Mouse (Mus musculus) A20 (cell line): ENCODE measurements at regions not wholly inside any gene's neighbourhood (a gene's known extent, or its start where the extent isn't known, plus 50 kb on each side); places are given as distances from the start of the nearest gene placed in this dataset.
"Not testable (repeated sequence)": the region's sequence is repeated elsewhere in the genome, so short reads cannot be mapped to it uniquely, and the experiment has no call there.

ENCODE experiments used
- DNase-seq: peaks from one replicate; pipeline ENCODE4 v3.0.0-alpha.2; 2011; ENCODE audit warnings: low read depth, low spot score

DNA sequence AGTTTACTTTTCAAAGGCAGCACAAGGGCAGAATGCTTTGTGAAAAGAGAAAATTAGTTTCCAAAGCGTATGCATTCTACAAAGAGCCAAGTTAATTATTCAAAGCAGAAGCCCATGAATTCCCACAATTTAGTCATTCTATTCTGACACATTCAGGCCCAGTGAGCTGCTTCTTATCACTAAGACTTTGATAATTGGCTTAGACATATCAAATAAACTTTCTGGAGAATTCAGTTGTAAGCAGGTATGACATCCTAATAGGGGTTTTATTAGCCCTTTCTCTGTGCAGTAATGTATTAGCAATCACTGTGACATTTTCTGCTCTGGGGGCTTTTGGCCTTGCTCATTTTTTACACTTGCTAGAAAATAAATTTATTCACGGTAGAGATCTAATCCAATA is 161.9 kb upstream of the Gm10306 start:
- no peak for DNase-seq

DNA sequence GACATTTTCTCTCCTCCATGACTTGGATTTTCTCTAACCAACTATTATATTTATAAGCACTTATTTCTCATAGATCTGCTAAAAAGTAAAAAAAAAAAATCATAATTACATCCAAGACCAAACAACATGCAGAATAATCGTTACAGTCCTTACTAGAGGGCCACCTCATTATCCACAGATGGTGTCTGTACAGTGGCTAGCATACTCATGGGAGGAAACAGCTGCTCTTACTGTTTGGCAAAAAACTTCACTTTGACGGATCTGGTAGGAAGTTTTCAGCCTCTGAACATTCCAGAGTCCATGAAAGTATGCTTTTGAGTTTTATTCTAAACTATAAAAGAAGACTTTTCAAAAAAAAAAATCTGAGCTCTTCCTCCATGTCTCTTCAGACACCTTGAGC is 159.1 kb upstream of the Gm10306 start:
- DNase-seq: no peak

GRCm38 (mm10) chr4:94406922-94407321 is 149.4 kb upstream of the Gm10306 start:
- no peak for DNase-seq

GRCm38 (mm10) chr4:94407503-94407902 is 148.8 kb upstream of the Gm10306 start:
- no peak for DNase-seq

DNA sequence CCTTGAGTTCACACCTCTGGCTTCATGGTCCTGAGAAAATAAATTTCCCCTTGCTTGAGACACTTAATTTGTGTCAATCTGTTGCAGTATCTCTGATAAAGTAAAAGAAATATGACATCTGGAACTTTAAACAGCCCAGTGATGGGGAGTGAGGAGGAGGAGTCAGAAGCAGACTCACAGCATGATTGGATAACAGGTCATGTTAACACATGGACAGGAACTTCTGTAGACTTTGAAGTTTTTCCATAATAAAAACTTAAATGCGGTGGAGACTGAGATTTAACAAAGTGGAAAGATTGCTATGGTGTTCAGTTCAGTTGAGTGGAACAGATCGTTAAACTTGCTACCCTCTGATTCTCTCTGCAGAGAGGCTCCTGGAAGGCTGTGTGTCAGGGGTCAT is 143.7 kb upstream of the Gm10306 start:
- no peak for DNase-seq

DNA sequence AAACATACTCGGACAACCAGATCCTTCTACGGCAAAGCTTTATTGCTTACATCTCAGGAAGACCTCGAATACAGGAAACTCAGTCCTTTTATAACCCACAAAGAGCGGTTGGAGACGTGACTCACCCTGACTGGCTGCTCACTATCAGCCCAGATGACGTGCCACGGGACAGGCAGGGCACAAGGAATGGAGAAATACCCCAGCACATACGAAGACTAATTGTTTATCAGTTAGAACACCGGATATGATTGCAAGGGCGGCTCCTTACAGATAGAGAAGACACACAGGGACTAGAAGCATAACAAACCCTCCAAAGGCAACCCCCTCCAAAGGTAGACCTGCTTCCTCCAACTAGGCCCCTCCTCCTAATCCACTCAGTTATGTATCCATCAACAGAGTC is 130.8 kb upstream of the Gm10306 start:
- not testable (repeated sequence) for DNase-seq

DNA sequence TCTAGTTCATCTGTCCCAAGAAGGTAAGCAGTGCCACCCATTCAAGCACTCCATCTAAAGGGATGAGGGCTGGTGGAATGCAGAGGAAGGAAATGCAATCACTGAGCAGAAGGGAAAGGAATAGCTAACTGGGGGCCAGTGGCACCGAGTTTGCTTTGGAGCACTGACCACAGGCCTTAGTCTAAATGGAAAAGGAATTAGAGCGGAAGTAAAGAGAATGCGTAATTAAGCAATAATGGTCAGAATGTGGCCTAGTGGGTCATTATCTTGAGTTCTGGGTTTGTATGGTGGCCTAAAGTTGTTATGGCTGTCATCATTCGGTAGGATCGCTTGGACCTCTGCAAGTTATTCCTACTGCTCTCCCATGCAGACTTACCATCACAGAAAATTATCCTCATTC is 128.8 kb upstream of the Gm10306 start:
- no peak for DNase-seq

- no peak for DNase-seq
Observed at GRCm38 (mm10) chr4:94432005-94432404, 124.3 kb upstream of the Gm10306 start.

DNA sequence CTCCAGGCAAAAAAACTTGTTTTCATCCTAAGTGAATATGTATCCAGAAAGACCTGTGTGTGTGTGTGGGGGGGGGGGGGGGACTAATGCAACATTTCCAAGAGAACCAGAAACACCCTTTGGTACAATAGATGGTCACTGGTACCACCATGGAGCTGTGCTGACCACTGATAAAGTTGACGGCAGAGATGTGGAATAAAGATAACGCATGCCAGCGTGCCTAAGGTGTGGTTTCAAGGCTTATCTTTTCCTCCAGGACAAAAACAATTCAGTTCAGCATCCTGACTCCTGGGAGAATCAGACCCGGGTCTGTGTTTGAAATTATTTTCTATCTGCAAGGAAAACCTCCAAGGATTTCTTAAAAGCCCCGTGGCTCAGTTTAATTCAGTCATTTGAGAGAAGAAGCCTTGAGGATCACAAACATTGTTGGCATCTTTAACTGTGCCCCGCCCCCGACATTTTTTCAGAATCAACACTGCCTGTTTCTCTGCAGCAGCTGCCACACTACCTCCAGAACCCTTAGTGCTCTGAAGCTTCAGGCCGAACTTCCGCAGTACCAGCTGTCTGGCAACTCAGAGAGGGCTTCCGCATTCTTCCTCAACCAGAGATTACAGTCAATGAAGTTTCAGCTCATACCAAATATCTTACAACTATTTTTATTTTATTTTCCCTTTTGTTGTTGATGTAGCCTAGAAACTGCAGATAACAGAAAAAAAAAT is 118.5 kb upstream of the Gm10306 start:
- DNase-seq: no peak

DNA sequence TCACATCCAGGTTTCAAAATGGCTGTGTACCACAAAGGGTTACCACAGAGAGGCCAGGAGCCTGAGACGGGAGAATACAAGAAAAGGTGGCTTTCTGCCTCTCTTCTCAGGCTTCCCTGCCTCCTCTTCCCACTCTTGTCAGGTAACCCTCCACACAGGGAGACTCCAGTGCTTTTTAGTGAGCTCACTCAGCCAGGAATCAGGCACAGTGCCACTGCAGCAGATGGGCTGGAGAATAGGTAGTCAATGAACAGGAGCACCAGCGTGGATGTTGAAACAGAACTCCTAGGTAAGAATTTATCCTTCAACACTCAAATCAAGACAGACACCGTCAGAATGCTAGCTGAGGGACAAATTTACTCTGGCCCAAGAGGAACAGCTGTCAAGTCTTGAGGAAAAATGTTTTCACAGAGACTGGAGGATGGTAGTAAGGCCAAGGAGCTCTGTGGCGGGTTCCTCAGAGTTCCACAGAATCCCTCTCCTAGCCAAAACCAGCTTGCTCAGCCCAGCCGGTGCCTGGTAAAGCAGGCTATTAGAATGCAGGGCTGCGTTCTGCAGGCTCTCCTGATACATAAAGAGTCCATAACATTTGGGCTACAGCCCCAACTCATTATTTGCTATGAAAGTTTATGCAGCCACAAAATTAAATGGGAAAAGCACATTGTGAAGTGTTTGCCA is 117.0 kb upstream of the Gm10306 start:
- DNase-seq: no peak

GRCm38 (mm10) chr4:94446604-94447003 is 109.7 kb upstream of the Gm10306 start:
- DNase-seq: no peak
